In the genomic region with DNA sequence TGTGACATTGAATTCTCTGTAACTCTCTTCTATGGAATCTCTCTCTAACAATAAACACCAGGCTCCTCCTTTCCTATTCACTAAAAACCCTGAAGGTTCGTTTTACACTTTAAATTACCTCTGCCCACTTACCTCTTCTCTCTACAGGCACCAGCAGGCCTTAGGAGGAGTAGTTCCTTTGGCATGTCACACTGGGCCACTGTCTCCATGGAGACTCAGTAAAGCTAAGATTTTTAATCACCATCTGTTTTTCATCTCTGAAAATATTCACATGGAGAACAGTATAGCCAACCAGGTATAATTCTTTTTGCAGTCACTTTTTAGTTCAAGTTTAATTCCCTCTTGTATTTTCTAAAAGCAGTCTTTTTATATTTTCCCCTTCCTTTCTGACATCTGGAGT, we compare ENCODE assay signal across 27 mouse cellular contexts.
DNase-seq lines count a peak whose midpoint lies in the region; ATAC-seq lines count a peak whose summit lies in the region.
"Had no signal": no experiment of that assay in that cellular context is flagged by ENCODE, and none has a peak within 500 bp of the region (broad histone marks: within the 10 kb centered on the region; RNA-seq: fewer than 3 reads in every experiment).

No protein-coding gene starts in this region.

- H3K9ac ChIP-seq in limb, embryonic 11.5 days (ENCODE audit: low read length): no peak overlapping the region
- H3K9ac ChIP-seq: heart, embryonic 12.5 days; kidney, embryonic 15.5 days; liver, embryonic 12.5 days had no signal

- no peak overlapping the region for H3K4me2 ChIP-seq in limb, embryonic 11.5 days (ENCODE audit: low read depth, severe bottlenecking)
- H3K4me2 ChIP-seq: heart, embryonic 12.5 days; kidney, embryonic 15.5 days; liver, embryonic 12.5 days; midbrain, embryonic 11.5 days had no signal

- H3K36me3 ChIP-seq in limb, embryonic 11.5 days (ENCODE audit: control insufficient read depth, insufficient read depth, low read length): no peaks in the 10 kb centered on the region
- H3K36me3 ChIP-seq in limb, embryonic 10.5 days: no peaks in the 10 kb centered on the region
- H3K36me3 ChIP-seq: G1E; heart, embryonic 12.5 days; hindbrain, embryonic 10.5 days; kidney, embryonic 15.5 days; liver, embryonic 12.5 days had no signal

- no peaks in the 10 kb centered on the region for H3K27me3 ChIP-seq in limb, embryonic 11.5 days (ENCODE audit: control insufficient read depth, insufficient read depth, low read length)
- H3K27me3 ChIP-seq in limb, embryonic 10.5 days (ENCODE audit: low read depth, poor library complexity, severe bottlenecking): no peaks in the 10 kb centered on the region
- H3K27me3 ChIP-seq: CH12.LX; heart, embryonic 12.5 days; kidney, embryonic 15.5 days; liver, embryonic 12.5 days had no signal

- H3K4me1 ChIP-seq in limb, embryonic 11.5 days (ENCODE audit: control insufficient read depth, insufficient read depth, low read length): no peaks in the 10 kb centered on the region
- H3K4me1 ChIP-seq in limb, embryonic 10.5 days: no peaks in the 10 kb centered on the region
- H3K4me1 ChIP-seq: heart, embryonic 12.5 days; hindbrain, embryonic 10.5 days; kidney, embryonic 15.5 days; liver, embryonic 12.5 days had no signal

- H3K4me3 ChIP-seq in limb, embryonic 11.5 days (ENCODE audit: low read depth, low read length): no peak overlapping the region
- H3K4me3 ChIP-seq in limb, embryonic 10.5 days: no peak overlapping the region
- H3K4me3 ChIP-seq: heart, embryonic 12.5 days; hindbrain, embryonic 10.5 days; kidney, embryonic 15.5 days; liver, embryonic 12.5 days had no signal

- 12% methylated on average over 1 of the region's 1 CpGs for WGBS in limb, embryonic 11.5 days
- WGBS in limb, embryonic 10.5 days: 40% methylated on average over 1 of the region's 1 CpGs

- no peaks in the 10 kb centered on the region for H3K9me3 ChIP-seq in limb, embryonic 11.5 days (ENCODE audit: control insufficient read depth, low read length)
- H3K9me3 ChIP-seq in limb, embryonic 10.5 days (replicated peaks): no peaks in the 10 kb centered on the region
- H3K9me3 ChIP-seq: G1E; heart, embryonic 12.5 days; hindbrain, embryonic 10.5 days; kidney, embryonic 15.5 days; liver, embryonic 12.5 days had no signal

- ATAC-seq in frontal cortex, adult (ENCODE audit: low TSS enrichment): peak; percentile 81
- ATAC-seq in limb, embryonic 11.5 days (ENCODE audit: insufficient number of reproducible peaks, low FRiP score, low TSS enrichment, low read depth): peak; percentile 53; the same call in 1 of the 2 replicates
- ATAC-seq: liver, embryonic 12.5 days had no signal

- no peak for DNase-seq in frontal cortex, postnatal 10 days (ENCODE audit: low spot score in 2 of 2)
- DNase-seq in limb, embryonic 11.5 days (ENCODE audit: low spot score): no peak
- no peak for DNase-seq in limb, embryonic 10.5 days (ENCODE audit: low spot score)
- peak; percentile 50 for DNase-seq in forelimb bud, embryonic 11.5 days (ENCODE audit: low read depth, low spot score)
- peak; percentile 55 for DNase-seq in telencephalon, adult 2 months (ENCODE audit: low read depth, low spot score)
- no peak for DNase-seq in spleen, postnatal 10 days (ENCODE audit: low spot score in 2 of 2)
- DNase-seq: adrenal gland, adult 8-10 months; B cell, adult 2 months; cerebellum, adult 2 months; cerebellum, postnatal 25 days; gastrocnemius, postnatal 25 days; heart, adult 18-20 months; heart, postnatal 10 days; kidney, adult 11 months; kidney, postnatal 36 days; lung, adult 18-20 months; lung, postnatal 10 days; spleen, adult 18-20 months; thymus, postnatal 14 days had no signal

- H3K27ac ChIP-seq in limb, embryonic 11.5 days (replicated peaks; ENCODE audit: low read depth, low read length): no peak overlapping the region
- no peak overlapping the region for H3K27ac ChIP-seq in limb, embryonic 10.5 days
- H3K27ac ChIP-seq: hindbrain, embryonic 10.5 days; kidney, embryonic 15.5 days; liver, embryonic 12.5 days had no signal

Comparison
In these comparisons a context has a peak if more than half of its experiments do, and no peak if none do; other contexts are left out.
1. DNase-seq: peak in forelimb bud, embryonic 11.5 days (single experiment) and telencephalon, adult 2 months (single experiment); none in frontal cortex, postnatal 10 days (0 of 2), limb, embryonic 11.5 days (single experiment), limb, embryonic 10.5 days (single experiment) and spleen, postnatal 10 days (0 of 2).